Mouse (Mus musculus): ENCODE measurements around the gene Aqp1. TPM values are rescaled to one million over a fixed set of nuclear protein-coding genes. Genes with fewer than 3 reads are reported as not detected.

The Aqp1 gene
- polyA plus RNA-seq (2015; fragmentation: Nextera tagmentation; extraction: Ambion mirVana): 70.5 and 84.9 TPM in 2 replicates

DNA sequence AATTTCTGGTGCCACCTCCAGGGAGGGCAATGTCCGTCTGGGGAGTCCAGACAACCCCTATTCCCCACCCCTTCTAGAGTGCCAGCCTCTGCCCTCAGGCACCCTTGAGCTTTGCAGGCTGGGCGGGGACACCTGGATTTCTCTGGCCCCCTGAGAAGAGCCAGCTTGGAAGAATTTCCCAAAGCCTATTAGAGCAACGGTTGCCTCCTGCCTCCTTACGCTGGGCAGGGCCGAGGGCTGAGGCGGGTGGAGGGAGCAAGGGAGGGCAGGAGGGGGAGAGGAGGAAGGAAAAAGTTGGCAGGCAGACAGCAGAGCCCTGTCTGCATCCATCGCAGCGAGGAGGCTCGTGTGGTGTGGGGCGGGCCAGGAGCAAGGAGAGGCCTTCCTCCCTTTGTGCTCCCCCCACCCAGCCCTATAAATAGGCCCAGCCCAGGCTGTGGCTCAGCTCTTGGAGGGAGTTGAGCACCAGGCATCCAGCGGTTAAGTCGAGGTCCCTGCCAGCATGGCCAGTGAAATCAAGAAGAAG lies at the start of gene Aqp1:
Aqp1 (plus strand) TSS at position 444 of the 526 bp plus-strand sequence.
- Histone ChIP-seq H3K9me3 (ENCODE audit: control insufficient read depth, low read length) (no peaks in the 10 kb centered on the region), H3K4me3 (ENCODE audit: low read length) (peak within 1 kb of the TSS; percentile 24), H3K9ac (ENCODE audit: low read length) (peak within 1 kb of the TSS; percentile 46), H3K36me3 (ENCODE audit: control insufficient read depth, insufficient read depth, low read length) (no peaks in the 10 kb centered on the region), H3K4me2 (ENCODE audit: low read depth, low read length) (peak within 1 kb of the TSS; percentile 27), H3K4me1 (replicated peaks; ENCODE audit: control insufficient read depth, insufficient read depth, low read length) (peaks cover 46% of the 10 kb centered on the region), H3K27me3 (ENCODE audit: control insufficient read depth, insufficient read depth, low read depth, low read length) (no peaks in the 10 kb centered on the region), H3K27ac (ENCODE audit: low read length) (peak within 1 kb of the TSS; percentile 28)
- 7% methylated on average over 12 of the region's 12 CpGs for WGBS
- ATAC-seq (ENCODE audit: low read depth): peak; percentile 90

- 73% methylated on average over 5 of the region's 5 CpGs for WGBS
- H3K4me2 ChIP-seq (ENCODE audit: low read depth, low read length): no peak overlapping the region
- ATAC-seq (ENCODE audit: low read depth): no peak
- no peaks in the 10 kb centered on the region for H3K4me1 ChIP-seq (replicated peaks; ENCODE audit: control insufficient read depth, insufficient read depth, low read length)
- no peak overlapping the region for H3K27ac ChIP-seq (ENCODE audit: low read length)
- H3K27me3 ChIP-seq (ENCODE audit: control insufficient read depth, insufficient read depth, low read depth, low read length): no peaks in the 10 kb centered on the region
- no peaks in the 10 kb centered on the region for H3K9me3 ChIP-seq (ENCODE audit: control insufficient read depth, low read length)
- H3K9ac ChIP-seq (ENCODE audit: low read length): no peak overlapping the region
- H3K36me3 ChIP-seq (ENCODE audit: control insufficient read depth, insufficient read depth, low read length): no peaks in the 10 kb centered on the region
- H3K4me3 ChIP-seq (ENCODE audit: low read length): no peak overlapping the region
Measured at GRCm38 (mm10) chr6:55288007-55288602, 48.1 kb upstream of the Aqp1 start.

DNA sequence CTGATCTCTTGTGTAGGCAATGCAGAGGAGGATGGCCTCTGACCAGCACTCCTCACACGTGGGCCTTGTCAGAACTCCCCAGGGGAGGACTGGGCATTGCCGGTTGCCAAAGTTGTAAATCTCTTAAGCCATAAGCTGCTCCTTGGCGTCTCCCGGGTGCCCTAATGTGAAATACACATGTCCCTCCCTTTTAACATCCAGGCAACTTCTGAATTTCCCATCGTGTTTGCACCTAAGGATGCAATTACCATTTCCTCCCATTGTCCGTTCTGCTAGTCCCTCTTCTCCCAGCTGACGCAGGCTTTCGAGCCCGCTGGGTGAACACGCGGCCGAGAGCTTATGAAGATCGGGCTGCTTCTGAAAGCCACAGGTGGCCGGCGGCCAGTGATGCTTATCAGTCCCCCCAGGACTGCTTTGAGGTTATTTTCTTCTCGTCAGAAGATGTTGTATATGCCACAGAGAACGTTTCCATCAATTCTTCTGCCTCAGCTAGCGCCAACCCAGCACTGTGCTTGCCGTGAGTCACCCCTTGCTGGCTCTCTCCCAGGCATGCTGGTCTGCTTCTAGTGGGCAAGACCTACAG lies 41.6 kb upstream of the Aqp1 start:
- H3K9me3 ChIP-seq (ENCODE audit: control insufficient read depth, low read length): no peaks in the 10 kb centered on the region
- H3K4me3 ChIP-seq (ENCODE audit: low read length): no peak overlapping the region
- H3K4me1 ChIP-seq (replicated peaks; ENCODE audit: control insufficient read depth, insufficient read depth, low read length): no peaks in the 10 kb centered on the region
- WGBS: 53% methylated on average over 19 of the region's 19 CpGs
- H3K27me3 ChIP-seq (ENCODE audit: control insufficient read depth, insufficient read depth, low read depth, low read length): no peaks in the 10 kb centered on the region
- H3K36me3 ChIP-seq (ENCODE audit: control insufficient read depth, insufficient read depth, low read length): no peaks in the 10 kb centered on the region
- no peak overlapping the region for H3K9ac ChIP-seq (ENCODE audit: low read length)
- peak; percentile 74 for ATAC-seq (ENCODE audit: low read depth)
- peak overlapping the region; percentile 45 for H3K27ac ChIP-seq (ENCODE audit: low read length)
- no peak overlapping the region for H3K4me2 ChIP-seq (ENCODE audit: low read depth, low read length)

DNA sequence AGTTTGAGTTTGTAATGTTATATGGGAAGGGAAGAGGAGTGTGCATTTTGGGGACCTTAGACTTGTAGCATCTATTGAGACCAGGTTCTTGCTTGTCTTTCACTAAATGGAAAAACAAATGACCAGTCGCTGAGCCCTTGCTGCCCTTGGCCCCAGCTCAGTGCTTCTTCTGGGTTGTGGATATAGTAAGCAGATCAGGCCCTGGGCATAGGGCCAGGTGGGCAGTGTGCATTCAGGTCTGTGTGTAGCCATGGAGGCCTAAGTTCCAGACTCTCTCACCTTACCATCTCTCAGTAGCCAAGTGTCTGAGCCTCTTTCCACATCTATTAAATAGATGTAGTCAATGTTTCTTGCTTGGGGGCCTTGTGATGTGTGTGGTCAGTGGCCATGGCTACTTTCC lies 40.9 kb upstream of the Aqp1 start:
- H3K4me3 ChIP-seq (ENCODE audit: low read length): no peak overlapping the region
- no peaks in the 10 kb centered on the region for H3K9me3 ChIP-seq (ENCODE audit: control insufficient read depth, low read length)
- no peak for ATAC-seq (ENCODE audit: low read depth)
- H3K27me3 ChIP-seq (ENCODE audit: control insufficient read depth, insufficient read depth, low read depth, low read length): no peaks in the 10 kb centered on the region
- WGBS: 75% methylated on average over 1 of the region's 1 CpGs
- no peaks in the 10 kb centered on the region for H3K4me1 ChIP-seq (replicated peaks; ENCODE audit: control insufficient read depth, insufficient read depth, low read length)
- H3K36me3 ChIP-seq (ENCODE audit: control insufficient read depth, insufficient read depth, low read length): no peaks in the 10 kb centered on the region
- H3K27ac ChIP-seq (ENCODE audit: low read length): no peak overlapping the region
- H3K9ac ChIP-seq (ENCODE audit: low read length): no peak overlapping the region
- H3K4me2 ChIP-seq (ENCODE audit: low read depth, low read length): no peak overlapping the region

GRCm38 (mm10) chr6:55299482-55299881 lies 36.8 kb upstream of the Aqp1 start:
- no peak for ATAC-seq (ENCODE audit: low read depth)
- no peak overlapping the region for H3K4me2 ChIP-seq (ENCODE audit: low read depth, low read length)
- no peaks in the 10 kb centered on the region for H3K4me1 ChIP-seq (replicated peaks; ENCODE audit: control insufficient read depth, insufficient read depth, low read length)
- no peak overlapping the region for H3K4me3 ChIP-seq (ENCODE audit: low read length)
- no peaks in the 10 kb centered on the region for H3K27me3 ChIP-seq (ENCODE audit: control insufficient read depth, insufficient read depth, low read depth, low read length)
- no peaks in the 10 kb centered on the region for H3K36me3 ChIP-seq (ENCODE audit: control insufficient read depth, insufficient read depth, low read length)
- H3K27ac ChIP-seq (ENCODE audit: low read length): no peak overlapping the region
- no peak overlapping the region for H3K9ac ChIP-seq (ENCODE audit: low read length)
- 82% methylated on average over 8 of the region's 8 CpGs for WGBS
- no peaks in the 10 kb centered on the region for H3K9me3 ChIP-seq (ENCODE audit: control insufficient read depth, low read length)

GRCm38 (mm10) chr6:55299917-55300316 lies 36.3 kb upstream of the Aqp1 start:
- Histone ChIP-seq H3K4me2 (ENCODE audit: low read depth, low read length) (no peak overlapping the region), H3K36me3 (ENCODE audit: control insufficient read depth, insufficient read depth, low read length) (no peaks in the 10 kb centered on the region), H3K27me3 (ENCODE audit: control insufficient read depth, insufficient read depth, low read depth, low read length) (no peaks in the 10 kb centered on the region), H3K27ac (ENCODE audit: low read length) (no peak overlapping the region), H3K9me3 (ENCODE audit: control insufficient read depth, low read length) (no peaks in the 10 kb centered on the region), H3K9ac (ENCODE audit: low read length) (no peak overlapping the region), H3K4me3 (ENCODE audit: low read length) (no peak overlapping the region), H3K4me1 (replicated peaks; ENCODE audit: control insufficient read depth, insufficient read depth, low read length) (no peaks in the 10 kb centered on the region)
- ATAC-seq (ENCODE audit: low read depth): no peak
- WGBS: 72% methylated on average over 2 of the region's 2 CpGs

DNA sequence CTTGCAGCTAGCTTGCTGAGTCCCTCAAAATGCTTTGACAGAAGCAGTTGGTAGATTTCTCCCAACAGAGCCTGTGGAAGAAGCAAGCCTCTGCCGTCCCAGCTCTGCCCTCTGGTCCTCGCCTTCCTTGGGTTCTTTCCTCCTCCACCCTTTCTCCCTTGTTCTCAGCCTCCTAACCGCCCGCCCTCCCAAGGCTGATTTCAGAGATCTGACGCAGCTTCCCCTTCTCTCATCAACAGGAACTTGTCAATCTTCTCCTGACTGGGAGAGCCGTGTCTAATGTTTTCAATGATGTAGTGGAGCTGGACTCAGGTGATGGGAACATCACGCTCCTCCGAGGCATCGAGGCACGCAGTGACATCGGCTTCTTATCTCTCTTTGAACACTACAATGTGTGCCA lies 35.5 kb upstream of the Aqp1 start:
- H3K4me2 ChIP-seq (ENCODE audit: low read depth, low read length): no peak overlapping the region
- no peaks in the 10 kb centered on the region for H3K4me1 ChIP-seq (replicated peaks; ENCODE audit: control insufficient read depth, insufficient read depth, low read length)
- H3K9ac ChIP-seq (ENCODE audit: low read length): no peak overlapping the region
- no peak overlapping the region for H3K4me3 ChIP-seq (ENCODE audit: low read length)
- no peaks in the 10 kb centered on the region for H3K9me3 ChIP-seq (ENCODE audit: control insufficient read depth, low read length)
- H3K36me3 ChIP-seq (ENCODE audit: control insufficient read depth, insufficient read depth, low read length): no peaks in the 10 kb centered on the region
- no peak overlapping the region for H3K27ac ChIP-seq (ENCODE audit: low read length)
- WGBS: 76% methylated on average over 11 of the region's 11 CpGs
- no peak for ATAC-seq (ENCODE audit: low read depth)
- no peaks in the 10 kb centered on the region for H3K27me3 ChIP-seq (ENCODE audit: control insufficient read depth, insufficient read depth, low read depth, low read length)

DNA sequence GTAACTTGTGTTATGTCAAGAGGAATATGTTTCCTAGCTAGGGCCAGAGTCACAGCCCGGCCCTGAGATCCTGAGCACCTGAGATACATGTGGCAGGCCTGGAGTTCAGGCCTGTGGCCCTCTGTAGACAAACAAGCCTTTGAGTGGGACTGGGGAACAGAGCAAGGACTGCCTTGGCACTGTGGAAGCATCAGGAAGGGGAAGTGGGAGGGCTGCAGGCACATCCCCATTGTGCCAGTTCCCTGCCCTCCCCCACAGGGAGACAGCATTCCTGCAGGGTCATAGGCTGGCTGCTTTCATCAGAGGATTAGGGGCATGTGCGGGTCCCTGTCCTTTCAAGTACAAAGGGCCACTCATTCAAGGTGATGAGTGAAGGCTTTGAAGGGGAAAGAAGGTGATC lies 26.1 kb upstream of the Aqp1 start:
- ATAC-seq (ENCODE audit: low read depth): peak; percentile 71
- WGBS: 38% methylated on average over 2 of the region's 2 CpGs

DNA sequence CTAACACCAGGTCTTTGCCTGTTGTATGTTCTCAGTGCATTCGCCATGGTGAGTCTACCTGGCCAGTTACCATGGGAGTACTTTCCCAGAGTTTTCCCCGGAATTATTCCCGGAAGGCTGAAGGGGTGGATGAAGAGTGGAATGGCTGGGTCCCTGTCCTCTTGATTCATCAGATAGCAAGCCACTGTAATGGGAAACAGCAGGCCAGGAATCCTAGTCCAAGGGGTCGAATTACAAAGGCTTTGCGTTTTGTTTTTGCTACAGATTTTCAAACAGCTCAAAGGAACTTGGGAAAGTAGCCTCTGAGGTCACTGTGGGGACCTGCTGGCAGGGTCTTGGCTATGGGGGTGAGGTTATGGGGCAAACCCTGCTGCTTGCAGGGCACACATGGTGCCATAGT lies 24.3 kb upstream of the Aqp1 start:
- Histone ChIP-seq H3K27ac (ENCODE audit: low read length) (no peak overlapping the region), H3K27me3 (ENCODE audit: control insufficient read depth, insufficient read depth, low read depth, low read length) (no peaks in the 10 kb centered on the region), H3K9ac (ENCODE audit: low read length) (no peak overlapping the region), H3K9me3 (ENCODE audit: control insufficient read depth, low read length) (no peaks in the 10 kb centered on the region), H3K4me1 (replicated peaks; ENCODE audit: control insufficient read depth, insufficient read depth, low read length) (no peaks in the 10 kb centered on the region; the same call in 1 of the 2 replicates), H3K4me2 (ENCODE audit: low read depth, low read length) (no peak overlapping the region), H3K36me3 (ENCODE audit: control insufficient read depth, insufficient read depth, low read length) (no peaks in the 10 kb centered on the region; the same call in 1 of the 2 replicates), H3K4me3 (ENCODE audit: low read length) (no peak overlapping the region)
- ATAC-seq (ENCODE audit: low read depth): no peak
- WGBS: 44% methylated on average over 5 of the region's 5 CpGs

More for the DNA sequence above, 26.1 kb upstream of the Aqp1 start:
- Histone ChIP-seq H3K4me3 (ENCODE audit: low read length) (no peak overlapping the region), H3K9me3 (ENCODE audit: control insufficient read depth, low read length) (no peaks in the 10 kb centered on the region), H3K4me2 (ENCODE audit: low read depth, low read length) (no peak overlapping the region), H3K4me1 (replicated peaks; ENCODE audit: control insufficient read depth, insufficient read depth, low read length) (no peaks in the 10 kb centered on the region; the same call in 1 of the 2 replicates), H3K27me3 (ENCODE audit: control insufficient read depth, insufficient read depth, low read depth, low read length) (no peaks in the 10 kb centered on the region), H3K9ac (ENCODE audit: low read length) (no peak overlapping the region), H3K27ac (ENCODE audit: low read length) (no peak overlapping the region), H3K36me3 (ENCODE audit: control insufficient read depth, insufficient read depth, low read length) (no peaks in the 10 kb centered on the region; the same call in 1 of the 2 replicates)
